Mouse (Mus musculus): ENCODE data around the gene Olfr1513.
"Not testable (repeated sequence)": the region's sequence is repeated elsewhere in the genome, so short reads cannot be mapped to it uniquely, and the experiment has no call there.

The Olfr1513 gene

GRCm38 (mm10) chr14:52310343-52310742, 45.9 kb downstream of the Olfr1513 start:
- DNase-seq (ENCODE audit: low spot score in 2 of 2) = not testable (repeated sequence)

GRCm38 (mm10) chr14:52306100-52306499, 50.1 kb downstream of the Olfr1513 start:
- DNase-seq (ENCODE audit: low spot score in 2 of 2) = no peak

GRCm38 (mm10) chr14:52304644-52305271, 51.5 kb downstream of the Olfr1513 start, which contains the start of gene Mettl3:
Mettl3 (minus strand) TSS chr14:52305128.
- DNase-seq (ENCODE audit: low spot score in 2 of 2) = peak; percentile 81 to 89

- DNase-seq (ENCODE audit: low spot score in 2 of 2) = not testable (repeated sequence)
Observed at GRCm38 (mm10) chr14:52303517-52303916, 52.7 kb downstream of the Olfr1513 start.

All from frontal cortex, postnatal 14 days (tissue).